Mouse (Mus musculus): ENCODE data around the gene Tpd52l1.
"Not testable (repeated sequence)": the region's sequence is repeated elsewhere in the genome, so short reads cannot be mapped to it uniquely, and the experiment has no call there.

The Tpd52l1 gene

GRCm38 (mm10) chr10:31445291-31446124, at the start of gene Tpd52l1:
Tpd52l1 (minus strand) TSS chr10:31445958.
- DNase-seq (ENCODE audit: low read depth, low spot score) = peak; percentile 81

DNA sequence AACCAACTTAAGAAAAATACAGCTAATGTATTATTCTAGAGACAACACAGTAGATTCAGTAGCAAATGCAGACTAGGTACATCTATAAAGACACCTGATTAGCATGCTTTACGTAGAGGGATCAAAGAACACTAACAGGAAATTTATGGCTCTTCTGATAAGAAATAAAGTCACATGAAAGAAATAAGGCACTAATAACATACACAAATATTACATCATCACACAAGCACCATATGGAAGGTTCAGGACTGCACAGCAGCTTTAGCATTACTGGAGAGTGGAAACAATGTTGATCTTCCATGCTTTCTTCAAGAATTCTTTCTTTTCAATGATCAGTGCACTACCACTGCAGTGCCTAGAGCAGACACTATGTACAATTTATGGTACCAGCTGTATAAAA, 48.5 kb upstream of the Tpd52l1 start:
- no peak for DNase-seq (ENCODE audit: low read depth, low spot score)

GRCm38 (mm10) chr10:31467043-31467898, 21.5 kb upstream of the Tpd52l1 start:
- DNase-seq (ENCODE audit: low read depth, low spot score) = no peak

DNA sequence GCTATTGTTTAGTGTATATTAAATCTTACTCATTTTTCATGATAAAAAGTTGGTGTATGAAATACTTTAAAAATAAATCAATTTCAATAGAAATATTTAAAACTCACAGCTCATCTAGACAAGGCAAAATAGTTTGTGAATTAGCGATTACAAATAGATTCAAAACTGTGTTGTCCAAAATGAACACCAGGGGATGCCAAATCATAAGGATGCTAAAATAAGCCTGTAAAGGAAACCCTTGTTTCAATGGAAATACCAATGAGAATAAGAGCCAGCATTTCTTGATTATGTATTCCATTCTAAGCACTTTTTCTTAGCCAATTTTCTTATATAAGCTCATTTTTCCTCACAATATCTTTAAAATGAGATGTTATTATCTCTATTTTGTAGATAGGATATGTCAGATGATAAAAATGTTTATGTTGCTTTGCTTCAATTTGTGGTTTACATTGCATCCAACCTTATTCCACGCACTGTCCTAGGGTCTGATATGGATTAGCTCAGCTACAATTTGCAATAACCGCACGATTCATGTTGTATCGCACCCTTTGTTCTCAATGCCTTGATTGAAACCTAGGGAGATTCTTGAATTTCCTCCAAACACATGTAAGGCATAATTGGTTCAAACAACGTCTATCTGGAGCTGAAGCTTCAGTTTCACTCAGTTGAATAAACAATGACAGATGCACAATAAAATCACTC, 20.2 kb upstream of the Tpd52l1 start:
- DNase-seq (ENCODE audit: low read depth, low spot score) = no peak

DNA sequence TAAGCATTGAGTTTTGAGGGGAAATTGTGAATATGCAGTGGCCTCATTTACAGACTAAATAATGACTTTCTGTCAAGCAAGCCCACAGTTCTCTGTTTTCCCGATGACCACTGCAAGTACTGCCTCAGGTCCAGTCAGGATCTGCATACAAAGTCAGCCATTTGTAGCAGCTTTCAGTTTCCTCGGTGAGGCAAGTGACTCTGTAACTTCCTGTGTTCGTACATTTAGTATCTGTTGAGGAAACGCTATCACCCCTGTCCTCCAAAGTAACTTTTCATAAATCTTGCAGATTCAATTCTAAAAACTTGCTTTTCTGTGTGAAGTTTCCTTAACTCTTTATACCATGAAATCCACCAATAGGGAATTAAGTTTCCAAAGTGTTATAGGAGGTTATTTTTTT, 19.7 kb upstream of the Tpd52l1 start:
- no peak for DNase-seq (ENCODE audit: low read depth, low spot score)

DNA sequence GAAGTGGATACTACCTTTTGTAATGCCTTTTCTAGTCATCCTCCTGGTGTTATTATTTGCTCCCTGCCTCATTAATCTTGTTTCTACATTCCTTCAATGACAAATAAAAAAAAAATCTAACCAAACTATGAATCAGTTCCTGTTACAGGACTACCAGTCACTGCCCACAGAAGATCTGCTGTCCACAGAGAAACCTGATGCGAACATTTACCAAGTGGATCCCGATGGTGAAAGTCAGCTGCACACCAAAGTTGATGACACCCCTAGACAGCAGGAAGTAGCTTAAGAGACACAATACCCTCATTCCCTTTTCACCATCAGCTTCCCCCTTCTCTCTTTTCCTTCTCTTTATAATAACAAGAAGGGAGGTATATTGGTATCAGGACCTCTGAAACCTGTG, 17.3 kb upstream of the Tpd52l1 start:
- no peak for DNase-seq (ENCODE audit: low read depth, low spot score)

GRCm38 (mm10) chr10:31456806-31457205, 11.0 kb upstream of the Tpd52l1 start:
- DNase-seq (ENCODE audit: low read depth, low spot score) = no peak

DNA sequence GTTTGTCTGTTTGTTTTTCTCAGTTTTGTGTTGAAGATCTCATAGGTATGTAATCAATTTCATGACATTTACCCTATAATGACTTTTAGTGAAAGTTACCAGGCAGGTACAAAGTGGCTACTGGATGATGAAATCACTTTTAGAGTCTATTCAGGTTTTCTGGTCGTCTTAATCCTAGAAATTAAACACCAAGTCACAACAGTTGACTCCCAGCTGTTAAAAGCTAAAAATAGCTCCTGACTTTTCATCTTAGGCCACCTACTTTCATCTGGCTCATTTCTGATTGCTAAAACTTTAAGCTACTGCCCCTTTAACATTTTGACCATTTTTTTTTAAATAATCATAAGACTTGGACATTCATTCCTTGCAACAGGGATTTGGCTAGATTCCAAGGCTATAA, 1.3 kb upstream of the Tpd52l1 start:
- no peak for DNase-seq (ENCODE audit: low read depth, low spot score)

DNA sequence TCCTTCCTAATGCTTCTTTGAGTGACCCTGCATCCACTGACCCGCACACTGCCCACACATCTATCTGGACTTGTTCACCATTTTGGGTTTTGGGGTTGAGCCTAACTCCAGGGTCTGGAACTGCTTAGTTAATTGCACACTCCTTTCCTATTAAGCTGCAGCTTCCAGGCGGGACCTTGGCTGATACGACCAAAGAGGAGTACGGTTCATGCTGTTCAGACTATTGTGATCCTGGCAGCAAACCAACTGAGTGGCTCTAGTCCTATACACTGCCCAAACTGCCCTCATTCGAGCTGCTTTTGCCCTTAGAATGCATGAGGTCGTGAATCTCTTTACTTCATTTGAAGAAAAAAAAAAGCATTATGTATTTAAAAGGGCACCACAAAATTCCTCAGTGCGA, 1.6 kb downstream of the Tpd52l1 start:
- DNase-seq (ENCODE audit: low read depth, low spot score) = no peak

GRCm38 (mm10) chr10:31441491-31441890, 4.3 kb downstream of the Tpd52l1 start:
- DNase-seq (ENCODE audit: low read depth, low spot score) = no peak

- no peak for DNase-seq (ENCODE audit: low read depth, low spot score)
These were observed 9.7 kb downstream of the Tpd52l1 start for GRCm38 (mm10) chr10:31436047-31436446.

DNA sequence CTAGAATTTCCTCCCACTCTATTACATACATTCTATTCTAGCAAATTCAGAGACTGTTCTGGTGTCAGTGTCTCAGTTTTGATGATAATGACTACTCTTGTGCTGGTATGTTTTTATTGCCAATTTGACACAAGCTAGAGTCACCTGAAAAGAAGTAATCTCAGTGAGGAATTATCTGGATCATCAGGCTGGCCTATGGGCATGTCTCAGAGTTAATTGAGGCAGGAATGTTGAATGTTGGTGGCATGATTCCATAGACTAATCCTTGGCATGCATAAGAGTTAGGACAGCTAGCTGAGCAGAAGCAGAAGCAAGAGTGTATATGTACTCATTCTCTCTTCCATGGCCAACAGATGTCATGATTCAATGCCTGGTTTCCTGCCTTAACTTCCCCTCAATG, 27.8 kb downstream of the Tpd52l1 start:
- DNase-seq (ENCODE audit: low read depth, low spot score) = no peak

GRCm38 (mm10) chr10:31392990-31393389, 52.8 kb downstream of the Tpd52l1 start:
- DNase-seq (ENCODE audit: low read depth, low spot score) = no peak

DNA sequence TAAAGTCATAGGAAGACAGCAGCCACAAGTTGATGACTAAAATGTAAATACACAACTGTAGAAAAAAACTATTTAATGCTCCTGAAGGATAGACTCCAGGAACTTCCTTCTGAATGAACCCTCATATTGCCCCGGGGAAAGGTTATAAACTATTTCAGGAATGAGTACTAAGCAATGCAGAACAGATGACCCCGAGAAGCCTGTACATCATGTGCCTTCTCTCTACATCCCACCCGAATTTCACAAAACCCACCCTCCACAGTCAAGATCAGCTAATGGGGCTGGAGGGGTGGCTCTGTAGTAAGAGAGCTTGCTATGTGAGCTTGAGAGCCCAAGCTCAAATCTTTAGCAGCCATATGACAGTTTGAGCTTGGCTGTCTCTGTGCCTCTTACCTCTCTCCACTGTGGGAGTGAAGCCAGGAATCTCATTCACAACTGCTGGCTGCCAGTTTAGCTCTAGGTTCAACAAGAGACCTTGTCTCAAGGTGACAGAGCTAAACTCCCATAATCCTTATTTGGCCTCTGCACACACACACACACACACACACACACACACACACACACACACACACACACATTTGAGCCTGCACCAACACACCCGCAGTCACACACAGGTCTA, 54.9 kb downstream of the Tpd52l1 start:
- DNase-seq (ENCODE audit: low read depth, low spot score) = no peak

GRCm38 (mm10) chr10:31388566-31388965, 57.2 kb downstream of the Tpd52l1 start:
- not testable (repeated sequence) for DNase-seq (ENCODE audit: low read depth, low spot score)

GRCm38 (mm10) chr10:31370200-31370599, 75.6 kb downstream of the Tpd52l1 start:
- DNase-seq (ENCODE audit: low read depth, low spot score) = not testable (repeated sequence)

GRCm38 (mm10) chr10:31359749-31360148, 86.0 kb downstream of the Tpd52l1 start:
- no peak for DNase-seq (ENCODE audit: low read depth, low spot score)

- DNase-seq (ENCODE audit: low read depth, low spot score) = no peak
These were observed 90.8 kb downstream of the Tpd52l1 start for GRCm38 (mm10) chr10:31354886-31355461.

- DNase-seq (ENCODE audit: low read depth, low spot score) = no peak
These were observed 91.6 kb downstream of the Tpd52l1 start for GRCm38 (mm10) chr10:31354141-31354540.

DNA sequence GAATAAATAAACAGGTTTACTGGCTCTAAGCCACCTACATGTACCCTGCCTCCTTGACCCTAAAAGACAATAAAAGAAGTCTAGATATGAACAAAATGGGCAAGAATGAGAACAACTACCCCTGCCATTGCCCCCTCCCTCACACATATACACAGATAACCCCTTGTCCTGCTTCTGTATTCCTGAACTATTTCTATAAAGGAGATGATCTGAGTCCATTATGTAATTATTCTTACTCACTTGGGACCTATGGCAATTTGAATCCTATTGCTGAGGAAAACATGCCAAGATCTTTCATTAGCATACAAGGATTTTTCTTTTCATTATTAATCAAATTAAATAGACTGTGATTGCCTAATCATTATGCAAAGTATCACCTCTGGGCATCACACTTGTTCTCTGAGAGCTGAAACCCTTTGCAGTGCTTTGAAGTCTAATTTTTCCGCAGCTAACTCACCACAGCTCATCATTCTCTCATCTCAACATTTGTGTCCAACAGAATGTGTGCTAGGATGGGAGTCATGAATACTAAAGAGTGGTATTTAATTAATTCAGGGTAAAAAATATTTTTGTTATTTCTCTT, 92.8 kb downstream of the Tpd52l1 start:
- DNase-seq (ENCODE audit: low read depth, low spot score) = no peak

- DNase-seq (ENCODE audit: low read depth, low spot score) = no peak
These were observed 94.7 kb downstream of the Tpd52l1 start for GRCm38 (mm10) chr10:31351056-31351455.
